Mouse (Mus musculus) CH12.LX (cell line): ENCODE data around the gene Eif2ak3. TPM values are rescaled to one million over a fixed set of nuclear protein-coding genes. Genes with fewer than 3 reads are reported as not detected.

ENCODE experiments used
- DNase-seq: peaks from one replicate; pipeline ENCODE4 v3.0.0-alpha.2; 2013; ENCODE audit errors: extremely low read depth
- H3K27ac ChIP-seq: 2 replicates; pipeline ENCODE4 v1.5.1; 2012; ENCODE audit warnings: low read depth, mild to moderate bottlenecking, control low read depth, moderate library complexity; ENCODE audit not compliant: insufficient read depth
- H3K27me3 ChIP-seq: replicated peaks from 2 replicates; pipeline ENCODE3; 2012; ENCODE audit warnings: inconsistent platforms
- H3K36me3 ChIP-seq, 2 experiments: replicated peaks in 1 of 2; 2 replicates each; pipeline versions ENCODE3 to v1.6.1; 2012; ENCODE audit warnings: inconsistent platforms in 1 of 2, low read length in 1 of 2, mild to moderate bottlenecking in 1 of 2, mixed read lengths in 1 of 2, moderate library complexity in 1 of 2; ENCODE audit not compliant: control insufficient read depth in 1 of 2, insufficient read depth in 1 of 2
- H3K4me1 ChIP-seq, 2 experiments: 2 replicates each; pipeline ENCODE4 v1.6.1; 2012; ENCODE audit warnings: inconsistent platforms in 1 of 2, moderate library complexity in 1 of 2; ENCODE audit not compliant: insufficient read depth in 2 of 2, control insufficient read depth in 1 of 2
- H3K4me2 ChIP-seq: 2 replicates; pipeline ENCODE4 v1.6.1; 2012; ENCODE audit warnings: low read depth, mild to moderate bottlenecking, control low read depth; ENCODE audit not compliant: poor library complexity, insufficient read depth, severe bottlenecking
- H3K4me3 ChIP-seq, 3 experiments: fragments of 150-350 bp in 1 of 3; sonication (generic) in 1 of 3; replicated peaks in 1 of 3; 2 replicates each; pipeline versions ENCODE3 to v1.5.1; 2011 to 2012; ENCODE audit warnings: low read depth in 2 of 3, low read length in 2 of 3, mild to moderate bottlenecking in 2 of 3, moderate library complexity in 2 of 3, control low read depth in 1 of 3, improper control_type of control experiment in 1 of 3, inconsistent platforms in 1 of 3, mixed read lengths in 1 of 3; ENCODE audit not compliant: poor library complexity in 1 of 3
- H3K79me2 ChIP-seq: replicated peaks from 2 replicates; pipeline ENCODE4 v1.6.1; 2012; ENCODE audit warnings: mild to moderate bottlenecking, moderate library complexity; ENCODE audit not compliant: control insufficient read depth, poor library complexity, insufficient read depth, severe bottlenecking; ENCODE audit errors: extremely low read depth
- H3K9ac ChIP-seq: 2 replicates; pipeline ENCODE4 v1.6.1; 2012; ENCODE audit warnings: low read depth, mild to moderate bottlenecking, control low read depth, moderate library complexity; ENCODE audit not compliant: insufficient read depth
- H3K9me3 ChIP-seq: replicated peaks from 2 replicates; pipeline ENCODE3; 2012; ENCODE audit warnings: low read length, inconsistent platforms, mixed read lengths
- CTCF ChIP-seq, 2 experiments: IDR thresholded peaks in 1 of 2; conservative IDR thresholded peaks in 1 of 2; 2 replicates each; pipeline ENCODE4 v1.5.1; 2011 to 2012; ENCODE audit warnings: low read depth in 2 of 2, low read length in 2 of 2, improper control_type of control experiment in 1 of 2, inconsistent platforms in 1 of 2, mild to moderate bottlenecking in 1 of 2, moderate library complexity in 1 of 2
- MAX ChIP-seq: IDR thresholded peaks from 2 replicates; pipeline ENCODE4 v1.6.1; 2011; ENCODE audit warnings: low read length, improper control_type of control experiment
- MAZ ChIP-seq: IDR thresholded peaks from 2 replicates; pipeline ENCODE4 v1.6.1; 2012; ENCODE audit warnings: low read depth, mild to moderate bottlenecking, inconsistent platforms, low read length, improper control_type of control experiment, moderate library complexity
- RCOR1 ChIP-seq: conservative IDR thresholded peaks from 2 replicates; pipeline ENCODE4 v1.6.1; 2012; ENCODE audit warnings: low read depth, mild to moderate bottlenecking, inconsistent platforms, low read length, improper control_type of control experiment
- SIN3A ChIP-seq: IDR thresholded peaks from 2 replicates; pipeline ENCODE4 v1.6.1; 2012; ENCODE audit warnings: low read length, improper control_type of control experiment, inconsistent platforms
- TCF12 ChIP-seq: IDR thresholded peaks from 2 replicates; pipeline ENCODE4 v1.6.1; 2014; ENCODE audit warnings: low read depth, mild to moderate bottlenecking, inconsistent platforms, low read length, improper control_type of control experiment
- dilution Hi-C: fragments of 300-500 bp; cut with MboI; formaldehyde crosslinking; loops from 2 replicates; pipeline ENCODE4 v1.14.3; 2020; ENCODE audit warnings: low sequenced_read_pairs; ENCODE audit not compliant: extremely low pct_unique_long_range_greater_than_20kb, extremely low pct_ligation_motif_present
- in situ Hi-C: fragments of 300-500 bp; cut with MboI; formaldehyde crosslinking; loops from 3 replicates; pipeline ENCODE4 v1.14.3; 2019; ENCODE audit warnings: low sequenced_read_pairs, low pct_ligation_motif_present, low pct_unique_long_range_greater_than_20kb, mixed read lengths
- polyA plus RNA-seq: library from polyadenylated mRNA; unstranded; fragments of >175 nt; gene quantifications from 2 replicates; pipeline ENCODE4 v1.2.1, GENCODE M21; 2012; ENCODE audit warnings: low read depth; ENCODE audit not compliant: insufficient read length
- total RNA-seq, 2 experiments: library from RNA; depleted of rRNA; stranded (reverse); fragments of 300-350 nt in 1 of 2; fragments of >200 nt in 1 of 2; gene quantifications; 2 replicates each; pipeline ENCODE4 v1.2.3; 2012 to 2014

The Eif2ak3 gene
- total and polyA plus RNA-seq, 3 experiments = 21.2 to 38.9 (median 23.1) TPM

GRCm38 (mm10) chr6:70872570-70872969, 28.3 kb downstream of the Eif2ak3 start:
- in situ Hi-C loops = no loop called here
- DNase-seq = no peak

GRCm38 (mm10) chr6:70874035-70874775, 29.9 kb downstream of the Eif2ak3 start:
- H3K4me1 ChIP-seq = peaks cover 19 to 70% of the 10 kb centered on the region in 2 experiments
- no peak overlapping the region for H3K4me3 ChIP-seq
- peaks cover 35% of the 10 kb centered on the region for H3K79me2 ChIP-seq
- H3K9ac ChIP-seq = no peak overlapping the region
- dilution Hi-C loops = no loop called here
- H3K27ac ChIP-seq = no peak overlapping the region
- no peak for TF ChIP-seq MAZ
- peak; percentile 27 to 57; a peak in 3 of 4 replicates for TF ChIP-seq CTCF (conservative IDR thresholded peaks at IDR 0.05 in 1 of 2, IDR thresholded peaks at IDR 0.05 in 1 of 2; ENCODE audit: low read depth in 2 of 2, low read length in 2 of 2)
- no peak for DNase-seq
- no peak overlapping the region for H3K4me2 ChIP-seq
- no peaks in the 10 kb centered on the region for H3K9me3 ChIP-seq
- in situ Hi-C loops = no loop called here
- peaks cover 12 to 30% of the 10 kb centered on the region in 2 experiments for H3K36me3 ChIP-seq
- H3K27me3 ChIP-seq = no peaks in the 10 kb centered on the region

More at GRCm38 (mm10) chr6:70872570-70872969, 28.3 kb downstream of the Eif2ak3 start:
- dilution Hi-C loops = no loop called here
- Histone ChIP-seq H3K27ac (peak overlapping the region; percentile 78), H3K27me3 (no peaks in the 10 kb centered on the region), H3K79me2 (peaks cover 50% of the 10 kb centered on the region), H3K4me3 (no peak overlapping the region), H3K4me1 (peaks cover 21 to 74% of the 10 kb centered on the region in 2 experiments)
- TF ChIP-seq SIN3A = no peak; the same call in 1 of the 2 replicates
- TF ChIP-seq MAZ = peak; percentile 15
- TF ChIP-seq, all 38 proteins: peak for 1
- peaks cover 8 to 22% of the 10 kb centered on the region in 2 experiments for H3K36me3 ChIP-seq
- no peaks in the 10 kb centered on the region for H3K9me3 ChIP-seq
- peak overlapping the region; percentile 32 for H3K4me2 ChIP-seq
- peak overlapping the region; percentile 8 for H3K9ac ChIP-seq

GRCm38 (mm10) chr6:70875017-70875416, 30.7 kb downstream of the Eif2ak3 start:
- no peak for DNase-seq
- no peaks in the 10 kb centered on the region for H3K27me3 ChIP-seq
- no peak overlapping the region for H3K4me2 ChIP-seq
- in situ Hi-C loops = loop anchor here (5.0 kb wide), 2 partner anchors 33 to 58 kb away; partner anchors contain the start of gene Eif2ak3
- H3K9me3 ChIP-seq = no peaks in the 10 kb centered on the region
- H3K9ac ChIP-seq = no peak overlapping the region
- no peak for TF ChIP-seq MAX
- no peak for TF ChIP-seq TCF12
- no peak for TF ChIP-seq RCOR1
- peaks cover 14 to 62% of the 10 kb centered on the region in 2 experiments for H3K4me1 ChIP-seq
- H3K4me3 ChIP-seq = no peak overlapping the region
- H3K36me3 ChIP-seq = peaks cover 20 to 37% of the 10 kb centered on the region in 2 experiments
- peak overlapping the region; percentile 20 for H3K27ac ChIP-seq
- dilution Hi-C loops = no loop called here
- peaks cover 29% of the 10 kb centered on the region for H3K79me2 ChIP-seq
